Mouse (Mus musculus): ENCODE measurements at regions not wholly inside any gene's neighbourhood (a gene's known extent, or its start where the extent isn't known, plus 50 kb on each side); places are given as distances from the start of the nearest gene placed in this dataset.
A peak's percentile ranks its signal among the peaks of the same experiment; 100 is the strongest.

- no peak for DNase-seq (ENCODE audit: low spot score)
These were observed 65.5 kb upstream of the Ppm1b start for GRCm38 (mm10) chr17:84890871-84891599.

GRCm38 (mm10) chr17:84893273-84894033, 63.1 kb upstream of the Ppm1b start:
- DNase-seq (ENCODE audit: low spot score): peak; percentile 34

GRCm38 (mm10) chr17:84895526-84895925, 61.0 kb upstream of the Ppm1b start:
- DNase-seq (ENCODE audit: low spot score): no peak

- no peak for DNase-seq (ENCODE audit: low spot score)
These were observed 60.0 kb upstream of the Ppm1b start for GRCm38 (mm10) chr17:84896572-84896971.

- DNase-seq (ENCODE audit: low spot score): peak; percentile 25
These were observed 58.1 kb upstream of the Ppm1b start for GRCm38 (mm10) chr17:84898407-84898806.

- DNase-seq (ENCODE audit: low spot score): no peak
These were observed 52.8 kb upstream of the Ppm1b start for GRCm38 (mm10) chr17:84903625-84904337.
